Mouse (Mus musculus): ENCODE measurements around the gene Cpn2. TPM values are rescaled to one million over a fixed set of nuclear protein-coding genes. Genes with fewer than 3 reads are reported as not detected.

The Cpn2 gene
- total RNA-seq, 1 experiment from 2014 or later, result not detected

Other genes with a start within 250 kb of the Cpn2 start
- gene Hes1, start 203.1 kb downstream of the Cpn2 start, total RNA-seq (2017), result 0.05 and 0.58 TPM in 2 replicates
- not detected in 2 replicates for gene Lrrc15, start 15.8 kb upstream of the Cpn2 start, total RNA-seq (2017)
- gene Gp5, start 43.3 kb upstream of the Cpn2 start, total RNA-seq (2017), result 11.8 and 11.9 TPM in 2 replicates
- 114 and 130 TPM in 2 replicates for gene Atp13a3, start 138.5 kb upstream of the Cpn2 start, total RNA-seq (2017)

Data from common myeloid progenitor, adult 5-6 weeks (primary cell).